Mouse (Mus musculus): ENCODE measurements around the gene Hmg20b. TPM values are rescaled to one million over a fixed set of nuclear protein-coding genes. Genes with fewer than 3 reads are reported as not detected.

Gene Hmg20b
- polyA plus RNA-seq, 1 experiment from 2014 or later, result 44.4 TPM

DNA sequence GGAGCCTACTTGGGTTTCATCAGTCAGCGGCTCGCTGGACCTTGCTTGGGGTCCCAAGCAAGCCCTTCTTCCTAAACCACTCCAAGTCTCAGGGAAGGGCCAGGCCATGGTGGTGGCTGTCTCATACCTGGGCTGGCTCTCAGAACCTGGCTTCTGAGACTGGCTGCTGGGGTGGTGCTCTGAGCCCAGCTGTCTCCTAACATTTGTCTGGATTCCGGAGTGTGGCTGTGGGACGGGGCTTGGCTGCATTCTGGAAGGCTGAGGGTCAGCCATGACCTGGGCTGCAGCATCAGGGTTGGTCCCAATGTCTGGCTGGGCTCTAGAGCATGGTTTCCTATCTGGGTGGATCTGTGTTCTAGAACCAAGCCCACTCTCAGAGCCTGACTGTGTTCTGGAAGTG is 13.7 kb downstream of the Hmg20b start:
- H3K27ac ChIP-seq (ENCODE audit: low read depth, low read length), result no peak overlapping the region
- DNase-seq (ENCODE audit: low spot score) (no peak), ATAC-seq (no peak)
- no peaks in the 10 kb centered on the region for H3K36me3 ChIP-seq (ENCODE audit: control insufficient read depth, insufficient read depth, low read length)
- H3K9ac ChIP-seq (ENCODE audit: low read length), result no peak overlapping the region
- peaks cover 17% of the 10 kb centered on the region for H3K27me3 ChIP-seq (replicated peaks; ENCODE audit: control insufficient read depth, insufficient read depth, low read length)
- no peak overlapping the region for H3K4me2 ChIP-seq (ENCODE audit: low read length)
- no peaks in the 10 kb centered on the region for H3K9me3 ChIP-seq (replicated peaks; ENCODE audit: control insufficient read depth, low read length)
- 98% methylated on average over 4 of the region's 4 CpGs for WGBS
- no peaks in the 10 kb centered on the region for H3K4me1 ChIP-seq (ENCODE audit: control insufficient read depth, insufficient read depth, low read length)
- H3K4me3 ChIP-seq (ENCODE audit: low read depth, low read length), result no peak overlapping the region

DNA sequence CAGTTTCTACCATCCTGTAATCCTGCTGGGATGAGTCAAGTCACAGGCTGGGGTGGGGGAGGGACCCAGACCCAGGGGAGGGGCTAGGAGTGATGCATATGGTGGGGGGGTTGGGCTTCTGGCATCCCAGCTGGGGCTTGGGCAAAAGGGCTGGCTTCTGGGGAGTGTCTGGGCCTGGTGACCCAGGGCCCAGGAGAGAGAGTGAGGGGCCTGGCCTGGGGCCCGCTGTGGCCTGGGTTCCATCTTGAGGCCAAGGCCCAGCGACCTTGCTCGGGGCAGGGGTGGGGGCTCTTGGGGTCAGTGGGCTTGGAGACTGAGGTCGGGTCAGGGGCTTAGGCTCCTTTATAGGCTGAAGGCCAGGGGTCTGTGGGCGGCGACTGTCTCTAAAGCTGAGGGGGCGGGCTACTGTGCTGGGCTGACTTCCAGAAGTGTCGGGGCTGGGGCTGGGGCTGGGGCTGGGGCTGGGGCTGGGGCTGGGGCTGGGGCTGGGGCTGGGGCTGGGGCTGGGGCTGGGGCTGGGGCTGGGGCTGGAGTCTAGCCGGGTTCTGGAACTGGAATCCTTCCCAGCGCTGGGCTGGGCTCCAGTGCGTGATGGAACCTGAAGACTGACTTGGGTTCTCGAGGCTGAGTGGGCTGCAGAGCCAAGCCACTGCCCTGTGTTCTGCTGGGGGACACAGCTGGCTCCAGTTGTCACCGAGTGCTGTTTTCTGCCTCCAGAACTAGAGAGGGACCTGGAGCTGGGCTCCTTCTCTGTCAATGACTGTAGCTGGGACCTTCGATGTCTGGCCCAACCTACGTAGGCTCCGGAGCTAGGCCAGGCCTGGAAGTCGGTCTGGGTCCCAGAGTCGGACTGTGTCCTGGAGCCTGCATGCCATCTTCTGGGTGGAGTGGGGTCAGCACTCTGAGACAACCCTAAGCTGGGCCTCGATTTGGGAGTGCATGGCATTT is 14.6 kb downstream of the Hmg20b start:
- DNase-seq (ENCODE audit: low spot score), result no peak
- WGBS, result 38% methylated on average over 16 of the region's 19 CpGs
- H3K4me2 ChIP-seq (ENCODE audit: low read length), result no peak overlapping the region
- H3K27me3 ChIP-seq (replicated peaks; ENCODE audit: control insufficient read depth, insufficient read depth, low read length), result peaks cover 10% of the 10 kb centered on the region; the same call in 1 of the 2 replicates
- H3K9ac ChIP-seq (ENCODE audit: low read length), result 0 out of 2 replicates have a peak overlapping the region, but pooled peaks have one; percentile 8
- ATAC-seq, result no peak
- H3K9me3 ChIP-seq (replicated peaks; ENCODE audit: control insufficient read depth, low read length), result no peaks in the 10 kb centered on the region
- no peak overlapping the region for H3K27ac ChIP-seq (ENCODE audit: low read depth, low read length)
- no peak overlapping the region for H3K4me3 ChIP-seq (ENCODE audit: low read depth, low read length)
- H3K4me1 ChIP-seq (ENCODE audit: control insufficient read depth, insufficient read depth, low read length), result no peaks in the 10 kb centered on the region
- H3K36me3 ChIP-seq (ENCODE audit: control insufficient read depth, insufficient read depth, low read length), result no peaks in the 10 kb centered on the region

DNA sequence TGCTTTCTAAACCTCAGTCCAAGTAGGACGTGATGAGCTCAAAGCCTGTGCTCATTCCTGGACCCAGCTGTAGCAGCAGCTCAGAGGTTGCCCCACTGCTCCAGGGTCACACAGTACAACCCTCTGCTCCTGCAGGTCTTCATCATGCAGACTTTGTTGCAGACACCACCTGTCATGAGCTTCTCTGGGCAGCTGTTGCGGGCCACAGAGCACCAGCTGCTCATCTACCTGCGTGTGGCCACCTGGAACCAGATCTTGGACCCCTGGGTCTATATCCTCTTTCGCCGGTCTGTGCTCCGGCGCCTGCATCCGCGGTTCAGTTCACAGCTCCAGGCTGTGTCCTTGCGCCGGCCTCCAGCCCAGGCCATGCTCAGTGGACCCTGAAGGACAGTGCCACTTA is 16.0 kb downstream of the Hmg20b start:
- no peak for DNase-seq (ENCODE audit: low spot score)
- H3K27me3 ChIP-seq (replicated peaks; ENCODE audit: control insufficient read depth, insufficient read depth, low read length), result peaks cover 10% of the 10 kb centered on the region; the same call in 1 of the 2 replicates

GRCm38 (mm10) chr10:81332277-81332676 is 18.0 kb downstream of the Hmg20b start:
- H3K9me3 ChIP-seq (replicated peaks; ENCODE audit: control insufficient read depth, low read length), result no peaks in the 10 kb centered on the region
- no peak overlapping the region for H3K4me2 ChIP-seq (ENCODE audit: low read length)
- no peak overlapping the region for H3K27ac ChIP-seq (ENCODE audit: low read depth, low read length)
- peaks cover 5% of the 10 kb centered on the region; the same call in 1 of the 2 replicates for H3K36me3 ChIP-seq (ENCODE audit: control insufficient read depth, insufficient read depth, low read length)
- no peak overlapping the region for H3K4me3 ChIP-seq (ENCODE audit: low read depth, low read length)
- no peak overlapping the region for H3K9ac ChIP-seq (ENCODE audit: low read length)
- peaks cover 10% of the 10 kb centered on the region; the same call in 1 of the 2 replicates for H3K27me3 ChIP-seq (replicated peaks; ENCODE audit: control insufficient read depth, insufficient read depth, low read length)
- no peaks in the 10 kb centered on the region for H3K4me1 ChIP-seq (ENCODE audit: control insufficient read depth, insufficient read depth, low read length)
- ATAC-seq (no peak), DNase-seq (ENCODE audit: low spot score) (no peak)
- WGBS, result 19% methylated on average over 29 of the region's 29 CpGs

More for the DNA sequence above, 16.0 kb downstream of the Hmg20b start:
- H3K9me3 ChIP-seq (replicated peaks; ENCODE audit: control insufficient read depth, low read length), result no peaks in the 10 kb centered on the region
- no peaks in the 10 kb centered on the region for H3K36me3 ChIP-seq (ENCODE audit: control insufficient read depth, insufficient read depth, low read length)
- H3K27ac ChIP-seq (ENCODE audit: low read depth, low read length), result no peak overlapping the region
- ATAC-seq, result no peak
- 68% methylated on average over 11 of the region's 11 CpGs for WGBS
- H3K9ac ChIP-seq (ENCODE audit: low read length), result no peak overlapping the region
- no peaks in the 10 kb centered on the region for H3K4me1 ChIP-seq (ENCODE audit: control insufficient read depth, insufficient read depth, low read length)
- H3K4me2 ChIP-seq (ENCODE audit: low read length), result no peak overlapping the region
- H3K4me3 ChIP-seq (ENCODE audit: low read depth, low read length), result no peak overlapping the region

- Histone ChIP-seq H3K9ac (ENCODE audit: low read length) (no peak overlapping the region), H3K9me3 (replicated peaks; ENCODE audit: control insufficient read depth, low read length) (no peaks in the 10 kb centered on the region), H3K4me1 (ENCODE audit: control insufficient read depth, insufficient read depth, low read length) (no peaks in the 10 kb centered on the region), H3K27me3 (replicated peaks; ENCODE audit: control insufficient read depth, insufficient read depth, low read length) (peaks cover 10% of the 10 kb centered on the region; the same call in 1 of the 2 replicates), H3K27ac (ENCODE audit: low read depth, low read length) (no peak overlapping the region), H3K36me3 (ENCODE audit: control insufficient read depth, insufficient read depth, low read length) (peaks cover 28% of the 10 kb centered on the region), H3K4me2 (ENCODE audit: low read length) (no peak overlapping the region), H3K4me3 (ENCODE audit: low read depth, low read length) (no peak overlapping the region)
- DNase-seq (ENCODE audit: low spot score), result no peak
- no peak for ATAC-seq
- 62% methylated on average over 4 of the region's 4 CpGs for WGBS
These were observed 20.3 kb downstream of the Hmg20b start for GRCm38 (mm10) chr10:81330007-81330406.

DNA sequence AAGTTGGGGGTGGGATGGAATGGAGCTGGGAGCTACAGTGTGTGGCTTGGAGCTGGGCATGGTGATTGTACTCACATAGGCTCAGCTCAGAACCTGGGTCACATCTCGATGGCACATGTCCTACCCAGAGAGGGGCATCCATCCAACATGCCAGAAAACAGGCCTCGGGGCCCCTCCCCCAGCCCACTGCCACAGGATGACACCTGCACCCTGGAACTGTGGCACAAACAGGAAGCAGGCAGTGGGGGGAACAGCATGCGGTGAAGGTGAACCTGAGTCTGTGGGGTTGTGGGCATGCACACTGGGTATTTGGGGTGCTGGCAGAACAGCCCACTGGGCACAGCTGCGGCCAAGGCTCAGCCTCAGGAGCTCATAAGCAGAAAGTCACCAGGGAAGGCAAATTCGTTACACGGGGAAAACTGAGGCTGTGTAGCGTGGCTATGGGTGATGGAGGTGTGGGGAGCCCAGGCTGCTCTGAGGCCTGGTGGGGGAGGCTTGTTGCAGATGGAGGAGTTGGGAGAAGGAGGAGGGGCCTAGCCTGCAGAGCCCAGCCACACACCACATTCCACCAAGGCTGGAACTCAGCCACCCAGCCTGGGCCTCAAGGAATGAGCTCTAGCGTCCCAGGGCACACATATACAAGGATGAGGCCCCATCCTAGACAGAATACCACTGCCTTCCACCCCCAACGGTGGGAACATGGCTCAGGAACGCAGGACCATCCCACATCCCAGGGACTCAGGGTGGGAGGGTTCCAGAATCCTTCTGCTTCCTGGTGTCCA is 20.9 kb downstream of the Hmg20b start:
- Histone ChIP-seq H3K4me1 (ENCODE audit: control insufficient read depth, insufficient read depth, low read length) (no peaks in the 10 kb centered on the region), H3K4me2 (ENCODE audit: low read length) (no peak overlapping the region), H3K27me3 (replicated peaks; ENCODE audit: control insufficient read depth, insufficient read depth, low read length) (peaks cover 10% of the 10 kb centered on the region; the same call in 1 of the 2 replicates), H3K9ac (ENCODE audit: low read length) (no peak overlapping the region), H3K36me3 (ENCODE audit: control insufficient read depth, insufficient read depth, low read length) (peaks cover 34% of the 10 kb centered on the region), H3K4me3 (ENCODE audit: low read depth, low read length) (no peak overlapping the region), H3K27ac (ENCODE audit: low read depth, low read length) (no peak overlapping the region), H3K9me3 (replicated peaks; ENCODE audit: control insufficient read depth, low read length) (no peaks in the 10 kb centered on the region)
- WGBS, result 79% methylated on average over 10 of the region's 10 CpGs
- DNase-seq (ENCODE audit: low spot score) (no peak), ATAC-seq (no peak)

DNA sequence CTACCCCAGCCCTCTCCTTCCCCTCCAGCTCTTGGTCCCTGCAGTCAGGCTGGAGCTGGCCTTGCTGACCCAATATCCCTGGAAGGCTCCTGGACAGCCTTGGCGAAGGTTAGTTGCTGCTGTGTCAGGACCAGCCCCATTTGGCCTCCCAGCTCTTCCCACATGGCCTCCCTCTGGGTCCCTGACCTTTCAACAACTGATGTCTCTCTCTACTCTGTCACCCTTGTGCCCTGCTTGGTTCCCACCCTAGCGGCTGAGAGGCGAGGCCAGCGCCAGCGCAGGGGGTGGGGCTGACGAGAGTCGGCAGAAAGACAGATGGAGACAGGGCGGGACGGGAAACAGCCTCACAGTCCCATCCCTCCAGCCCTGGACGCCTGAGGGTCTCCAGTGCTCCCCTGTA is 21.9 kb downstream of the Hmg20b start, which contains the start of gene Tbxa2r:
Gene Tbxa2r (plus strand): TSS at position 346 of the 400 bp plus-strand sequence.
- Histone ChIP-seq H3K4me1 (ENCODE audit: control insufficient read depth, insufficient read depth, low read length) (no peaks in the 10 kb centered on the region), H3K27ac (ENCODE audit: low read depth, low read length) (no peak within 1 kb of the TSS), H3K4me2 (ENCODE audit: low read length) (no peak within 1 kb of the TSS), H3K4me3 (ENCODE audit: low read depth, low read length) (no peak within 1 kb of the TSS), H3K27me3 (replicated peaks; ENCODE audit: control insufficient read depth, insufficient read depth, low read length) (peaks cover 10% of the 10 kb centered on the region; the same call in 1 of the 2 replicates), H3K9ac (ENCODE audit: low read length) (no peak within 1 kb of the TSS), H3K36me3 (ENCODE audit: control insufficient read depth, insufficient read depth, low read length) (peaks cover 44% of the 10 kb centered on the region), H3K9me3 (replicated peaks; ENCODE audit: control insufficient read depth, low read length) (no peaks in the 10 kb centered on the region)
- DNase-seq (ENCODE audit: low spot score), result no peak
- no peak for ATAC-seq
- 15% methylated on average over 10 of the region's 10 CpGs for WGBS

DNA sequence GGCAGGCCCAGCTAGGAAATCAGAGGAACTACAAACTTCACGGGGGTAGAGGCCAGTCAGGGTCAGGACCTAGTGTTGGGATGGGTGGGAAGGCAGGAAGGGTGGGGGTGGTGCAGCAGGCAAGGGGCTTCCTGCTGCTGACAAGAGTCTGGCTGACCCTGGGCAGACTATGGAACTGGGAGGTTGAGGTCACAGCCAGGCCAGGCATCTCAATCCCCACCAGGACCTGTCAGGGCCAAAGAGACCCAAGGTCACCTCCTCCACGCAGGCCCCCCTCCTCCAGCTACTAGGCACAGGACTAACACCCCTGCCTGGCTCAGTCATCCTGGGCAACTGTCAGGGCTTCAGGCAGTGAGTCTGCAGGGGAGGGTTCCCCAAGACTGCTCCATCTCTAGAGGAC is 22.3 kb downstream of the Hmg20b start:
- no peaks in the 10 kb centered on the region for H3K9me3 ChIP-seq (replicated peaks; ENCODE audit: control insufficient read depth, low read length)
- no peak overlapping the region for H3K9ac ChIP-seq (ENCODE audit: low read length)
- H3K4me2 ChIP-seq (ENCODE audit: low read length), result no peak overlapping the region
- peaks cover 48% of the 10 kb centered on the region for H3K36me3 ChIP-seq (ENCODE audit: control insufficient read depth, insufficient read depth, low read length)
- no peak for DNase-seq (ENCODE audit: low spot score)
- no peak overlapping the region for H3K27ac ChIP-seq (ENCODE audit: low read depth, low read length)
- 56% methylated on average over 2 of the region's 2 CpGs for WGBS
- ATAC-seq, result no peak
- H3K4me3 ChIP-seq (ENCODE audit: low read depth, low read length), result no peak overlapping the region
- H3K27me3 ChIP-seq (replicated peaks; ENCODE audit: control insufficient read depth, insufficient read depth, low read length), result peaks cover 9% of the 10 kb centered on the region; the same call in 1 of the 2 replicates
- no peaks in the 10 kb centered on the region for H3K4me1 ChIP-seq (ENCODE audit: control insufficient read depth, insufficient read depth, low read length)
